Mouse (Mus musculus): ENCODE data around the gene Nfyc. TPM values are rescaled to one million over a fixed set of nuclear protein-coding genes. Genes with fewer than 3 reads are reported as not detected.

Nfyc gene
- total and polyA plus RNA-seq, 3 experiments = 39.5 to 178 (median 64.8) TPM

GRCm38 (mm10) chr4:120878728-120879127 is 47.4 kb upstream of the Nfyc start:
- Histone ChIP-seq H3K9me3 (replicated peaks; ENCODE audit: insufficient read depth, low read length) (no peaks in the 10 kb centered on the region), H3K27me3 (ENCODE audit: control insufficient read depth in 1 of 2, insufficient read depth in 2 of 2, low read length in 2 of 2) (peaks cover 5% of the 10 kb centered on the region in 2 experiments), H3K79me2 (ENCODE audit: control insufficient read depth, insufficient read depth, low read length, poor library complexity) (no peaks in the 10 kb centered on the region), H3K9ac (ENCODE audit: control insufficient read depth, low read depth, low read length, poor library complexity, severe bottlenecking) (no peak overlapping the region), H3K27ac (ENCODE audit: control insufficient read depth, low read depth, low read length) (no peak overlapping the region), H3K4me1 (ENCODE audit: control insufficient read depth in 1 of 2, insufficient read depth in 2 of 2, low read length in 2 of 2) (peaks cover 0 to 8% of the 10 kb centered on the region in 2 experiments; a peak in 2 of 4 replicates), H3K4me3 (ENCODE audit: control insufficient read depth in 1 of 2, insufficient read depth in 1 of 2, low read depth in 2 of 2, low read length in 2 of 2) (no peak overlapping the region), H3K36me3 (ENCODE audit: control insufficient read depth in 1 of 2, insufficient read depth in 2 of 2, low read length in 2 of 2) (peaks cover 0 to 5% of the 10 kb centered on the region in 2 experiments; a peak in 1 of 4 replicates)
- no peak for TF ChIP-seq GATA1 (IDR thresholded peaks at IDR 0.05; ENCODE audit: low read depth, low read length)
- no peak for TF ChIP-seq MAX (IDR thresholded peaks at IDR 0.05; ENCODE audit: low read length)
- TF ChIP-seq TAL1 (IDR thresholded peaks at IDR 0.05; ENCODE audit: low read length) = no peak
- TF ChIP-seq KAT2A (conservative IDR thresholded peaks at IDR 0.05; ENCODE audit: low read depth, low read length) = no peak
- no peak for TF ChIP-seq MAZ (IDR thresholded peaks at IDR 0.05; ENCODE audit: low read depth, low read length)
- no peak for TF ChIP-seq MAFK (IDR thresholded peaks at IDR 0.05; ENCODE audit: borderline replicate concordance, low read depth, low read length)
- no peak for TF ChIP-seq HCFC1 (IDR thresholded peaks at IDR 0.05; ENCODE audit: low read depth, low read length)
- TF ChIP-seq MYC (IDR thresholded peaks at IDR 0.05; ENCODE audit: low read depth, low read length) = no peak
- no peak for TF ChIP-seq NRF1 (IDR thresholded peaks at IDR 0.05; ENCODE audit: insufficient read depth, low read depth, low read length, poor library complexity, severe bottlenecking)
- TF ChIP-seq SMC3 (IDR thresholded peaks at IDR 0.05; ENCODE audit: low read depth, low read length) = no peak
- TF ChIP-seq MYB (IDR thresholded peaks at IDR 0.05; ENCODE audit: low read depth, low read length) = no peak
- TF ChIP-seq CHD1 (IDR thresholded peaks at IDR 0.05; ENCODE audit: low read depth, low read length) = no peak
- TF ChIP-seq CTCF (IDR thresholded peaks at IDR 0.05 in 2 of 3, conservative IDR thresholded peaks at IDR 0.05 in 1 of 3; ENCODE audit: control insufficient read depth in 1 of 3, insufficient read depth in 1 of 3, low read depth in 2 of 3, low read length in 3 of 3, poor library complexity in 1 of 3, severe bottlenecking in 1 of 3) = no peak
- no peak for TF ChIP-seq MXI1 (IDR thresholded peaks at IDR 0.05; ENCODE audit: low read depth, low read length)
- no peak for TF ChIP-seq ZNF384 (IDR thresholded peaks at IDR 0.05; ENCODE audit: low read depth, low read length)
- TF ChIP-seq RCOR1 (IDR thresholded peaks at IDR 0.05; ENCODE audit: low read depth, low read length) = no peak
- TF ChIP-seq UBTF (IDR thresholded peaks at IDR 0.05; ENCODE audit: borderline replicate concordance, insufficient read depth, low read depth, low read length) = no peak
- DNase-seq (ENCODE audit: low read depth, low spot score) = no peak

GRCm38 (mm10) chr4:120875961-120876360 is 44.6 kb upstream of the Nfyc start:
- DNase-seq (ENCODE audit: low read depth, low spot score) = no peak
- Histone ChIP-seq H3K27ac (ENCODE audit: control insufficient read depth, low read depth, low read length) (no peak overlapping the region), H3K4me3 (ENCODE audit: control insufficient read depth in 1 of 2, insufficient read depth in 1 of 2, low read depth in 2 of 2, low read length in 2 of 2) (no peak overlapping the region), H3K79me2 (ENCODE audit: control insufficient read depth, insufficient read depth, low read length, poor library complexity) (no peaks in the 10 kb centered on the region), H3K9ac (ENCODE audit: control insufficient read depth, low read depth, low read length, poor library complexity, severe bottlenecking) (no peak overlapping the region), H3K27me3 (ENCODE audit: control insufficient read depth in 1 of 2, insufficient read depth in 2 of 2, low read length in 2 of 2) (peaks cover 13 to 16% of the 10 kb centered on the region in 2 experiments), H3K9me3 (replicated peaks; ENCODE audit: insufficient read depth, low read length) (no peaks in the 10 kb centered on the region), H3K36me3 (ENCODE audit: control insufficient read depth in 1 of 2, insufficient read depth in 2 of 2, low read length in 2 of 2) (peaks cover 0 to 3% of the 10 kb centered on the region in 2 experiments; a peak in 1 of 4 replicates), H3K4me1 (ENCODE audit: control insufficient read depth in 1 of 2, insufficient read depth in 2 of 2, low read length in 2 of 2) (peaks cover 0 to 4% of the 10 kb centered on the region in 2 experiments; a peak in 1 of 4 replicates)
- TF ChIP-seq CTCF (IDR thresholded peaks at IDR 0.05 in 2 of 3, conservative IDR thresholded peaks at IDR 0.05 in 1 of 3; ENCODE audit: control insufficient read depth in 1 of 3, insufficient read depth in 1 of 3, low read depth in 2 of 3, low read length in 3 of 3, poor library complexity in 1 of 3, severe bottlenecking in 1 of 3) = no peak
- TF ChIP-seq ETS1 (IDR thresholded peaks at IDR 0.05; ENCODE audit: low read depth, low read length) = no peak
- no peak for TF ChIP-seq ELF1 (IDR thresholded peaks at IDR 0.05; ENCODE audit: low read depth, low read length)
- no peak for TF ChIP-seq ZNF384 (IDR thresholded peaks at IDR 0.05; ENCODE audit: low read depth, low read length)
- TF ChIP-seq KAT2A (conservative IDR thresholded peaks at IDR 0.05; ENCODE audit: low read depth, low read length) = no peak
- TF ChIP-seq TAL1 (IDR thresholded peaks at IDR 0.05; ENCODE audit: low read length) = no peak
- TF ChIP-seq CHD2 (IDR thresholded peaks at IDR 0.05; ENCODE audit: low read length) = no peak
- TF ChIP-seq NELFE (IDR thresholded peaks at IDR 0.05; ENCODE audit: low read depth, low read length) = no peak
- TF ChIP-seq USF1 (IDR thresholded peaks at IDR 0.05; ENCODE audit: low read depth, low read length) = no peak
- TF ChIP-seq TBP (IDR thresholded peaks at IDR 0.05; ENCODE audit: low read depth, low read length) = no peak
- no peak for TF ChIP-seq POLR2AphosphoS2 (IDR thresholded peaks at IDR 0.05; ENCODE audit: low read length)
- TF ChIP-seq RCOR1 (IDR thresholded peaks at IDR 0.05; ENCODE audit: low read depth, low read length) = no peak
- TF ChIP-seq CHD1 (IDR thresholded peaks at IDR 0.05; ENCODE audit: low read depth, low read length) = no peak
- no peak for TF ChIP-seq MAX (IDR thresholded peaks at IDR 0.05; ENCODE audit: low read length)
- TF ChIP-seq MAFK (IDR thresholded peaks at IDR 0.05; ENCODE audit: borderline replicate concordance, low read depth, low read length) = no peak
- no peak for TF ChIP-seq SMC3 (IDR thresholded peaks at IDR 0.05; ENCODE audit: low read depth, low read length)

All from MEL (cell line).